Mouse (Mus musculus) spleen, postnatal 36 days (tissue): Measurements from ENCODE around the gene Mamstr.
A peak's percentile ranks its signal among the peaks of the same experiment; 100 is the strongest.
"Not testable (repeated sequence)": the region's sequence is repeated elsewhere in the genome, so short reads cannot be mapped to it uniquely, and the experiment has no call there.

Experiments
- DNase-seq, 2 experiments: peaks; one replicate each; pipeline ENCODE4 v3.0.0; 2022; ENCODE audit warnings: low spot score in 2 of 2, mixed read lengths in 1 of 2

Gene Mamstr

DNA sequence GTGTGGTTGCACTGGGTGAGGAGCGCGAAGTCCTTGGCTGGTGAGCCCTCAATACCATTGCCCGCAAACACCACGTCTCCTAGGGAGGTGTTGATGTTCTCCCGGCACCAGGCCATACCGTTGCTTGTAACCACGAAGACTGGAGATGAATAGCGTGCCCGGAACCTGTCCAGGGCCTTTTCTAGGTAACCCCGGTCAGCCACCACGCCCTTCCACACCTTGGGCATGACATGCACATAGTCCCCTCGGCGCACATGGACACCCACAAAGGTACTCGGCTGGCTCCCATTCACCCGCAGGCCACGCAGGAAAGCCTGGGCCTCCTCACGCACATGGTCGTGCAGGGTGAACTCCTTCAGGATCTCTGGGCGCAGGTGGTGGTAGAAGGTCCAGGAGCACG is 10.7 kb downstream of the Mamstr start:
- not testable (repeated sequence) for DNase-seq

DNA sequence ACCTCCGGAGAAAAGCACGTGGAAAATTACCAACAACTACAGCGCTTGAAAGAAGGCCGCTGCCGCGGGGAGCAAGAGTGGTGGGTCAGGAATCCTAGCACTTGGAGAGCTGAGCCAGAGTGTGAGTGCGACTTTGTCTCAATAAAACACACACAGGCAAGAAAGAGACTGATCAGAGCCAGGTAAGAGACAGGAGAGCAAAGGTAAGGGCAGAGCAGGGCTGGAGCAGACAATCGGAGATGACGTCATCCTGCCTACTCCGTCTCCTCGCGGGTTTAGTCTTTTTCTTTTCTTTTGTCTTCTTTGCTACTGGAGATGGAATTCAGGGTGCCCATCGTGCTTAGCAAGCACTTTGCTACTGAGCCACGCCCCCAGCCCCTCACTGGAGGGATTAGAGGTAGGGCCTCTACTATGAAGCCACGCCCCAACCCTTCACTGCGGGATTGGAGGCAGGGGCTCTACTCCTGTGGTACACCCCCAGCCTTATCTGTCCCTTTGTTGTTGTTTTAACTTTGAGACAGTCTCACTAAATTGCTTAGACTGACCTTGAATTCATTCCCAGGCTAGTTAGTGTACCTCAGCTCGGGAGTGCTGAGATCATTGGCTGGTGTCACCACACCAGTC is 14.8 kb downstream of the Mamstr start:
- no peak for DNase-seq

- no peak for DNase-seq
These were observed 21.1 kb downstream of the Mamstr start for GRCm38 (mm10) chr7:45660746-45661478.

- not testable (repeated sequence) for DNase-seq
These were observed 21.9 kb downstream of the Mamstr start for GRCm38 (mm10) chr7:45661702-45662101.

DNA sequence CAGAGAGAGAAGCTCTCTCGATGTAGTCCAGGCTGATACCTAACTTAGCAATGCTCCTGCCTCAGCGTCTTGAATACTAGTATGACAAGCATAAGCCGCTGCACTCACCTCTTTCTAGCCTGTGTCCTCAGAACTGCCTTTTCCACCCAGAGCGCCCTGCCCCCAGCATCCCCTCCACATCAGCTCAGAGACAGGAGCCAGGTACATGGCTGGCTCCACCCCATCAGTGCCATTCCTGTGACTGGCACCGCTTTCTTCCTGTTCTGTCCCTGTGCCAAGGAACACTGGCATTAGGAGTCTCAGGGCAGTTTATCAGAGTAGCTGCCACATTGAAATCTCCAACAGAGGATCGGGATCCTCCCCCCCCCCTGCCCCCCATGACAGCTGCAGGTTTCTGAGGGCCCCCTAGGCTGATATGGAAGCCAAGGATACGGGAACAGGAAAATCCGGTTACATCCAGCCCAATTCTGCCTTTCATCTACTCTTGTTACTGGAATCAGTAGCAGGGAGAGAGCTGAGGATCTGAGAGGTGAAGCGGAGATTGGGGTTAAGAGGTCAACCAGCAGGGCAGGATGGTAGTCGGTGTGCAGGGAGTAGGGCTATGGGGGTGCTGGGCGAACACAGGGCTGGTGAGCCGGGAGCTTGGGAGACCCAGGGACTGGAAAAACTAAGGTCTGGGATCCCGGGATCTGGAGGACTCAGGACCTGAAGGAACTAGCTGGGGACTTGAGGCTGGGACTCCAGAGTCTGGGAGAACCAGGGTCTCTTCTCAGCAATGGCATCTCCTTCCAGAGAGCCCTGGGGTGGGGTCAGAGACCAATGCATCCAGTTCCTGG is 25.7 kb downstream of the Mamstr start:
- no peak for DNase-seq

DNA sequence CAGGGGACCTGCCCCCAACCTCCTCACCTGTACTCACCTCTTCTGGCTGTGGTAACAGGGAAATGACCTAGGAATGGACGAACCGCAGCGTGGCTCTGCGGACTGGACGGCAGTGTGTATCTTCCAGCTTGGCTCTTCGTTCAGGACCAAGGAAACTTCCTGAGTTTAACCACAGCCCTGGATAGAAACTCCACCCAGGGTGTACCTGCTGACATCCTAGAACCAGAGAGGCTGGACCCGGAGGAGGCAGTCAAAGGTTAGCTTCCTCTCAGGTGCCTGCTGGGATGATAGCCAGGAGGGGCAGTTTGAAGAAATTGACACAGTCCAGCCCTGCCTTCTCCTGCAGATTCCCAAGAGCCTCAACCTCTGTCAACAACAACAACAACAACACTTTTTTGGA is 26.4 kb downstream of the Mamstr start, which contains the start of gene Fut2:
TSS of gene Fut2 (minus strand) at position 234 of the 400 bp plus-strand sequence.
- DNase-seq = no peak

DNA sequence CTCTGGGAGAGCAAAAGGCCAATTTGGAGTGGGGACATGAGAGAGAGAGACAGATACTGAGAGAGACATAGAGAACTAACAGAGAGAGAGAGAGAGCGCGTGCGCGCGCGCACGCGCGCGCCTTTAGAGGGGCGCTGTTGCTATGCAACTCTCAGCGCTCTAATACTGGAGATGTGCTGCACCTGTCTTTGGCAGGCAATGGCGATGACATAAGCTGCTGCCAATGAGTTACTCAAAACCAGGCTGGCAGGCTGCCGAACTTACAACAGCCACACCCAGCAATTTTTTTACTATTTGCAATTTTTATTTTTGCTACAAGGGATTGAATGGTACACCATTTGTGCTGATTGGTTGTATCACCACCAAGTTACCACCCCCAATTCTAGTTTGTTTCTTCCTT is 28.0 kb downstream of the Mamstr start:
- no peak for DNase-seq

DNA sequence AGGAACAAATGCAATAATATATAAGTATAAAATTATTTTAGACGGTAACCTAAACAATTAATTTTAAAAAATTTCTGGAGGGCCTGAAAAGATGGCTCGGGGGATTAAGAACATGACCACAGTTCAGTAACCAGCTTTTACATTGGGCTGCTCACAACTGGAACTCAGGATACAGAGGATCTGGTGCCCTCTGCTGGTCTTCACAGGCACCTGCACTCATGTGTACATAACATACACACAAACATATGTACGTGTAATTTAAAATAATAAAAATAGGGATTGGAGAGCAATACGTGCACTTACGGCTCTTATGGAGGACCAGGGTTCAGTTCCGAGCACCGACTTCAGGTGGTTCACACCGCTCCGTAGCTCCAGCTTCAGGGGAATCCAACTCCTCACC is 29.1 kb downstream of the Mamstr start:
- no peak for DNase-seq

- DNase-seq = no peak
These were observed 38.0 kb downstream of the Mamstr start for GRCm38 (mm10) chr7:45677627-45678295.

GRCm38 (mm10) chr7:45678513-45678912 is 38.7 kb downstream of the Mamstr start:
- DNase-seq = no peak

- no peak for DNase-seq
These were observed 40.3 kb downstream of the Mamstr start for GRCm38 (mm10) chr7:45679966-45680621.

- DNase-seq = peak; percentile 76 to 79
These were observed 41.4 kb downstream of the Mamstr start for GRCm38 (mm10) chr7:45681046-45681736.

DNA sequence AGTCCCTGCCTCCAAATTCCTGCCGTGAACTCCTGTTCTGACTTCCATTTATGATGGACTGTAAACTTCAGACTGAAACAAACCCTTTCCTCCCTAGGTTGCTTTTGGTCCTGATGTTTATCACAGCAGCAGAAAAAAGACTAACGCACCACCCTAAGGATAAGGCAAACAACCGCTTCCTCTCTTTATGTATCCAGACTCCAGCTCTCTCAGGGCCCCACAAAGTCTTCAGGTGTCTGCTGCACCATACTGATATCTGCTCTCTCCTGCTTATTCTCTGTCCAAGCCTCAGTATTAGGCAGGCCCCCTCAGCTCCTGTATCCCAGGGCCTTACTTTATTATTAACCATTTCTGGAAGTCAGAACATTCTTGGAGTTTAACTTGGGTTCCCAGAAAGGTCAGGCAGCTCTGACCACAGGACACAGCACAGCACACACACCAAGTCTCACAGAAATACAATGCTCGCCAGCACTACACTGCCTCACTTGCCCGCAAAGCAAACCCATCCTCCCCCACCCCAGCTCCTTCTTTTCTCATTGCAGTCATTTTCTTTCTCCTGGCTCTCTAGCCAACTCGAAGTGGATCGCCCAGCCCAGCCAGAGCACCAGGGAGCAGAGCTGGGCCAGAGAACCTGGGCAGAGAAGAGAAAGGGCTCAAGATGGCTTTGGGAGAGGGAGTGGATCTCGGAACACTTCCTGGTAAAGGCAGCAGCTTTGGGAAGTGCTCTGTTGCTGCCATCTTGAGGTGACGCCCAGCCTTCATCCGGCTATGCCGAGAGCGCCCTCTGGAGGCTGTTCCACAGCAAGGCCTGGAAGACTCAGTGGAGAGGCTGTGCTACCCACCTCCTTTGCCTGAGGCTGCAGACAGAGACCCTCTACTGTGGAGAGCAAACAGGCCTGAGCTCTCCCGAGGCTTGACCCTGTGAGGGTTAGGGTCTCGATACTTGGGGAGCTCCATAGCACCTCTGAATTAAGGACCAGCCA is 42.7 kb downstream of the Mamstr start:
- peak; percentile 75 to 82 for DNase-seq

DNA sequence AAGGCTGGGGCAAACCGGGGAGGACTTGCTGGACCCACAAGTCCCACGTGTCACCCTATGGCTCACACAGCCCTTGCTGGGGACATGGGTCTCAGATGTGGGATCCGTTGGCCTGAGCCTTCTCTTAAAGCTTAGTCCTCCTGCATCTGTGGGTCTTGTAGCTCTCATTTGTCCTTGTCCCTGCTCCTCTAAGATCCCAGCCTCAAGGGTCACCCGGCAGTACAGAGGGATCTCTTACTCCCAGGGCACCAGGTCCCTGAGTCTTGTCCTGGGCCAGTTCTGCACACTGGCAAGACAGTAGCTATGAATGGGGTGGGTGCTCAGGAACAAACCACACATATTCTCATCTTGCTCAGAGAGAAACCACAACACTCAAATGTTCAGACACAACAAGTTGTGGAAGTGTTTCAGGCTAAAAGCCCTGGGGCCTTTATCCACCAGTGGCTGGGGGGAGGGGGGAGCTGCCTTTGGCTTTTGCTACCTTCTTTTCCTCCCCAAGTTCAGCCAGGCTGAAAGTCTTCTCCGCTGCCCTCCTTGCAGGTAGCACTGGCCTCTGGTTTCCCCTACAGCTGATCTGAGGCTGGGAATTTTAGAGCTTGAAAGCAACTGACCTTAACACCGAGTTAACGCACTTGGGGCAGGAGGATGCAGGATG is 43.7 kb downstream of the Mamstr start, which contains the start of gene Ntn5:
TSS of gene Ntn5 (plus strand) at position 627 of the 655 bp plus-strand sequence.
- DNase-seq = no peak

GRCm38 (mm10) chr7:45685811-45686210 is 46.0 kb downstream of the Mamstr start:
- no peak for DNase-seq

- no peak for DNase-seq
These were observed 47.1 kb downstream of the Mamstr start for GRCm38 (mm10) chr7:45686841-45687240.

DNA sequence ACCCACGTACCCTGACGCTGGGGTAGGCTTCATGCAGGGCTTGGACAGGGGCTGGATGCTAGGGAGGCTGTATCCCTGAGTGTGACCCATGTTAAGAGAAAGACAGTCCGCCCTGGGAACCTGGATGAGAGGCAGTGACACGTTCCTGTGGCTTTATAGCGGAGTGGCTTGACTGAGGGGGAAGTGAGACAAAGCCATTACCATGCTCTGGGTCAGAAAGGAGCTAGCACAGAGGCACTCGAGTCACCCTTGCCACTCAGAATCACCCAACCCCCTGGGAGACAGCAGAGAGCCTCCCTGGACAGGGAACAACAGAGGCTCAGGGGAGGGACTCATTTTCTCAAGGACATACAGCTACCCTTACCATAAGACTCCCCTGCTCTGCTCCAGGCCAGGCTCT is 49.3 kb downstream of the Mamstr start:
- DNase-seq = no peak

DNA sequence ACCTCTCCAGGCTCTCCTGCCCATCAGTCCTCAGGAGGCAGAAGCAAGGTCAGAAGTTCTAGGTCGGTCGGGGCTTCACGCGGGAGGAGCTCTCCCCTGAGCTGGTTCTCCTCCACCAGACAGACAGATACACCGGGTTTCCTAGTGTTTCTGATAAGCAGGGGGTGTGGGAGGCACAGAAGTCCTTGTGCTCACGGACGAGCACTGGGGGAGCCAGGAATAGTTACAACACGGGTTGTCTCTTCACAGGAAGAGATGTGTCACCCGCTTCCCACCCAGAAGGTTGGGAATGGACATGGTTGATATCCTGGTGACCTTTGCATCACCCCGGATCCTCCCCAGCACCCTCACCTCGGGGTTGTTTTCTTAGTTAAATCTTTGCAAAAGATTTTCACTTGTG is 50.0 kb downstream of the Mamstr start:
- no peak for DNase-seq

- DNase-seq = no peak
These were observed 52.6 kb downstream of the Mamstr start for GRCm38 (mm10) chr7:45692364-45692763.
